Mouse (Mus musculus): Measurements from ENCODE around the gene Gm17783.

DNA sequence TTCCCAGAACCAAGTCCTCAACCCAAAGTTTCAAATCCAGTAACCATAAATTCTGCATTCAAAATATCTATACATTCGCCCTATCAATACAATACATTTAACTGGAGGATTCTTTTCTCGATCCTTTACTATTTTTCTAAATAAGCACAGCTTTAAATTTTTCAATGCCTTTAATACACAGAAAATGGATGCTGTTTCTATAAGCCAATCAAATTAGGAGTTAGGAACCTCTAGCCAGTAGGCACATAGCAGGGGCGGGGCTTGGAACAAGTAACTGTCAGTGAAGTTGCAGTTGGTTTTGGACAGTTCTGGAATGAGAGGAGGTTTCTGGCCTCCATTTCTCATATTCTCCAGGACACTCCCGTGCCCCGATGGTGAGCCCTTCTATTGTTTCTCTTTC lies 3.2 kb upstream of the Gm17783 start, which contains the start of gene Slc9c1:
- no peak for TF ChIP-seq POLR2A (IDR thresholded peaks at IDR 0.05; ENCODE audit: low read depth, low read length)
- TF ChIP-seq CTCF (conservative IDR thresholded peaks at IDR 0.05; ENCODE audit: insufficient read depth, insufficient read length, low read depth, low read length) = no peak

Data from kidney, adult 2 months (tissue).